ENCODE assay signal across 1 mouse cellular context in the genomic region with DNA sequence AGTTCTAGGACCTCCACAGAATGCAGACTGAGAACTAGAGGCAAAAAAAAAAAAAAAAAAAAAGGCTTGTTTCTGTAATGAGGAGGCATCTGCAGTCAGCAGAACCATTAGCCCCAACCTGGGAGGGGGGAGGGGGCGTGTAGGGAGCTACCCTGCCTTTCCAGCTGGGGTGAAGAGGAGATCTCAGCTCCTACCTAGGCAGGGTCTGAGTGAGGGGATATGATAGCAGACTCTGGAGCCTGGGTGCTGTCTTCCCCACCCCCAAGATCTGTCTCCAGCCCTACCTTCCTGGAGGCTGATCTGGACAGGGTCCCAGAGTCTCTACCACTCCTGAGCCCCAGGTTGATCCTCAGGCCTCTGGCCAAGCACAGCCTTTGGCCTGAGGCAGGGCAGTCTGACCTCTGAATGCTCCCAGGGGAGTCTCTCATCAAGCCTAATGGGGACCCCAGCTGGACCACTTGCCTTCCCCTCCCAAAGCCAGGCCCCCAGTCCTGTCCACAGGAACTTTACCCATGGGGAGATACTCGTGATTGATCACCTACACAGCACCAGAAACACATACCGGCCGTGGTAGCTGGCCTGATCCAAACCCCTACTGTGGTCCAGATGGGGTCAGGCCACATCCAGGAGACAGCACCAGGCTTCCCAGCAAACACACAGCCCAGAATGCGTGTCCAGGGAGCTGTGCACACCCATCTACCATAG.
TF ChIP-seq lines count a peak whose summit lies in the region.

No protein-coding gene starts in this region.

TF ChIP-seq in MEL, 35 proteins besides CTCF, POLR2A, EP300 and RAD21:
- TF ChIP-seq ZMIZ1 (IDR thresholded peaks at IDR 0.05; ENCODE audit: low read depth, low read length) (peak; percentile 79; the same call in 1 of the 2 replicates), UBTF (IDR thresholded peaks at IDR 0.05; ENCODE audit: borderline replicate concordance, insufficient read depth, low read depth, low read length) (no peak), TAL1 (IDR thresholded peaks at IDR 0.05; ENCODE audit: low read length) (no peak), MYB (IDR thresholded peaks at IDR 0.05; ENCODE audit: low read depth, low read length) (no peak), TCF12 (IDR thresholded peaks at IDR 0.05; ENCODE audit: low read depth, low read length) (no peak), ETS1 (IDR thresholded peaks at IDR 0.05; ENCODE audit: low read depth, low read length) (no peak), TBP (IDR thresholded peaks at IDR 0.05; ENCODE audit: low read depth, low read length) (peak; percentile 34; the same call in 1 of the 2 replicates), RCOR1 (IDR thresholded peaks at IDR 0.05; ENCODE audit: low read depth, low read length) (no peak), GATA1 (IDR thresholded peaks at IDR 0.05; ENCODE audit: low read depth, low read length) (no peak), NELFE (IDR thresholded peaks at IDR 0.05; ENCODE audit: low read depth, low read length) (peak; percentile 31; the same call in 1 of the 2 replicates), KAT2A (conservative IDR thresholded peaks at IDR 0.05; ENCODE audit: low read depth, low read length) (no peak), ZNF384 (IDR thresholded peaks at IDR 0.05; ENCODE audit: low read depth, low read length) (no peak), MXI1 (IDR thresholded peaks at IDR 0.05; ENCODE audit: low read depth, low read length) (no peak), ZKSCAN1 (IDR thresholded peaks at IDR 0.05; ENCODE audit: low read depth, low read length) (no peak), CHD2 (IDR thresholded peaks at IDR 0.05; ENCODE audit: low read length) (no peak), E2F4 (IDR thresholded peaks at IDR 0.05; ENCODE audit: borderline replicate concordance, low read depth, low read length) (no peak), MAX (IDR thresholded peaks at IDR 0.05; ENCODE audit: low read length) (no peak), JUND (IDR thresholded peaks at IDR 0.05; ENCODE audit: low read depth, low read length) (no peak), GABPA (IDR thresholded peaks at IDR 0.05; ENCODE audit: low read depth, low read length) (no peak), SMC3 (IDR thresholded peaks at IDR 0.05; ENCODE audit: low read depth, low read length) (no peak), POLR2AphosphoS5 (IDR thresholded peaks at IDR 0.05; ENCODE audit: borderline replicate concordance, low read depth, low read length) (no peak), ZC3H11A (IDR thresholded peaks at IDR 0.05; ENCODE audit: low read depth, low read length) (no peak), MEF2A (IDR thresholded peaks at IDR 0.05; ENCODE audit: extremely low read depth, insufficient replicate concordance, low read depth, low read length, poor library complexity, severe bottlenecking) (no peak), HCFC1 (IDR thresholded peaks at IDR 0.05; ENCODE audit: low read depth, low read length) (no peak)
